Mouse (Mus musculus): ENCODE results near the gene Litaf.

- TF ChIP-seq CTCF (IDR thresholded peaks at IDR 0.05; ENCODE audit: low read depth) (no peak), EP300 (optimal IDR thresholded peaks at IDR 0.05) (no peak)
Measured at GRCm38 (mm10) chr16:10950539-10950938, 115.4 kb downstream of the Litaf start.

Measured in stomach, postnatal 0 days (tissue).